8 mouse cellular contexts compared by ENCODE assay signal in the genomic region with DNA sequence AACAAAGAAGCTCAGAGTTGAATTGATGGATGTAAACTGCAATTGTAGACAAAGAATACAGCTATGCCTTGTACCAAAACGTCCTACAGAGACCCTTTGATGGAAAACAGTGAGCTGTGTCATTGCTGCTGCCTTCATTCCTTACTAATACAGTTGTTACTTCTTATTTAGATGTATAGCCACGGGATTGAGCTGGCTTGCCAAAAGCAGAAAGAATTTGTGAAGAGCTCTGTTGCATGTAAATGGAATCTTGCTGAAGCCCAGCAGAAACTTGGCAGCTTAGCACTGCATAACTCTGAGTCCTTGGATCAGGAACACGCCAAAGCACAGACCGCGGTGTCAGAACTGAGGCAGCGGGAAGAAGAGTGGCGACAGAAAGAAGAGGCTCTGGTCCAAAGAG. TPM values are rescaled to one million over a fixed set of nuclear protein-coding genes. Genes with fewer than 3 reads are reported as not detected.
A peak's percentile ranks its signal among the peaks of the same experiment; 100 is the strongest.
DNase-seq lines count a peak whose midpoint lies in the region; ATAC-seq lines count a peak whose summit lies in the region.
"Had no signal": no experiment of that assay in that cellular context is flagged by ENCODE, and none has a peak within 500 bp of the region (broad histone marks: within the 10 kb centered on the region; RNA-seq: fewer than 3 reads in every experiment).

No protein-coding gene starts in this region.

- H3K4me3 ChIP-seq in heart, embryonic 16.5 days (ENCODE audit: low read length): no peak overlapping the region
- H3K4me3 ChIP-seq in heart, embryonic 11.5 days (ENCODE audit: low read depth, low read length): no peak overlapping the region

- H3K9me3 ChIP-seq in heart, embryonic 16.5 days (replicated peaks; ENCODE audit: control insufficient read depth, low read length): no peaks in the 10 kb centered on the region
- H3K9me3 ChIP-seq in heart, embryonic 11.5 days (replicated peaks; ENCODE audit: control insufficient read depth, low read length): no peaks in the 10 kb centered on the region

- DNase-seq in ZHBTc4 (ENCODE audit: low read depth, low spot score): peak; percentile 37
- peak; percentile 56 to 65 for DNase-seq in frontal cortex, adult 2 months (ENCODE audit: extremely low spot score in 1 of 2, low spot score in 1 of 2)
- DNase-seq in left cerebral cortex, postnatal 4 days: peak; percentile 41
- no peak for DNase-seq in retina, embryonic 14.5 days (ENCODE audit: low spot score)
- DNase-seq in urinary bladder, postnatal 25 days (ENCODE audit: low spot score): no peak
- DNase-seq: liver, postnatal 0 days had no signal

- H3K9ac ChIP-seq in heart, embryonic 16.5 days (ENCODE audit: low read length): no peak overlapping the region
- H3K9ac ChIP-seq in heart, embryonic 11.5 days (ENCODE audit: low read depth, low read length): no peak overlapping the region
- H3K9ac ChIP-seq: liver, postnatal 0 days had no signal

- peak overlapping the region; percentile 11; the same call in 1 of the 2 replicates for H3K4me2 ChIP-seq in heart, embryonic 16.5 days (ENCODE audit: low read depth, low read length)
- H3K4me2 ChIP-seq in heart, embryonic 11.5 days: no peak overlapping the region

- intact Hi-C loops in left cerebral cortex, postnatal 4 days (cut with DNase I): no loop called here

- peaks cover 26% of the 10 kb centered on the region for H3K4me1 ChIP-seq in heart, embryonic 16.5 days (ENCODE audit: control insufficient read depth, insufficient read depth, low read length)
- H3K4me1 ChIP-seq in heart, embryonic 11.5 days (ENCODE audit: control insufficient read depth, insufficient read depth, low read length): peaks cover 8% of the 10 kb centered on the region; the same call in 1 of the 2 replicates

- H3K36me3 ChIP-seq in heart, embryonic 16.5 days (ENCODE audit: control insufficient read depth, insufficient read depth): peaks cover 32% of the 10 kb centered on the region
- H3K36me3 ChIP-seq in heart, embryonic 11.5 days (ENCODE audit: control insufficient read depth, insufficient read depth, low read length): peaks cover 18% of the 10 kb centered on the region

- 0 out of 2 replicates have a peak, but pooled peaks have one; percentile 19 for ATAC-seq in heart, embryonic 16.5 days (replicated peaks; ENCODE audit: extremely low read depth, insufficient read depth, low FRiP score)
- no peak for ATAC-seq in heart, embryonic 11.5 days (replicated peaks; ENCODE audit: insufficient number of reproducible peaks, low FRiP score, low TSS enrichment)
- ATAC-seq: liver, postnatal 0 days had no signal

- H3K27ac ChIP-seq in heart, embryonic 16.5 days (ENCODE audit: low read length): peak overlapping the region; percentile 45
- H3K27ac ChIP-seq in heart, embryonic 11.5 days (ENCODE audit: low read depth, low read length): no peak overlapping the region

- WGBS in heart, embryonic 16.5 days: 59% methylated on average over 7 of the region's 7 CpGs
- 88% methylated on average over 7 of the region's 7 CpGs for WGBS in heart, embryonic 11.5 days (ENCODE audit: insufficient replicate concordance)

- H3K27me3 ChIP-seq in heart, embryonic 16.5 days (ENCODE audit: control insufficient read depth, insufficient read depth, low read length): no peaks in the 10 kb centered on the region
- no peaks in the 10 kb centered on the region for H3K27me3 ChIP-seq in heart, embryonic 11.5 days (ENCODE audit: control insufficient read depth, insufficient read depth, low read length)

RNA-seq across cellular contexts. Expression of gene Cdc37l1, which starts 4.7 kb away (rescaled TPM):
- polyA plus RNA-seq in heart, embryonic 16.5 days (2015; fragmentation: Nextera tagmentation; extraction: Ambion mirVana): 54.7 and 55.7 TPM in 2 replicates
- polyA plus RNA-seq in heart, embryonic 11.5 days (2014; fragmentation: Nextera tagmentation; extraction: Ambion mirVana): 35.6 and 36.7 TPM in 2 replicates
- 62.3 and 65.0 TPM in 2 replicates for polyA plus RNA-seq in frontal cortex, adult 2 months (2012; rRNA removed)
- total RNA-seq in left cerebral cortex, postnatal 4 days (2021): 10 to 100 TPM; 67.1 to 73.0 TPM

RNA-seq across cellular contexts. Expression of gene 4430402I18Rik, which starts 27.3 kb away (rescaled TPM):
- polyA plus RNA-seq in heart, embryonic 16.5 days (2015; fragmentation: Nextera tagmentation; extraction: Ambion mirVana): 11.0 and 11.2 TPM in 2 replicates
- 2.3 and 5.1 TPM in 2 replicates for polyA plus RNA-seq in heart, embryonic 11.5 days (2014; fragmentation: Nextera tagmentation; extraction: Ambion mirVana)
- 7.1 and 9.3 TPM in 2 replicates for polyA plus RNA-seq in frontal cortex, adult 2 months (2012; rRNA removed)
- total RNA-seq in left cerebral cortex, postnatal 4 days (2021): 1 to 10 TPM; 4.1 to 5.3 TPM

RNA-seq across cellular contexts. Expression of gene Plpp6, which starts 31.1 kb away (rescaled TPM):
- polyA plus RNA-seq in heart, embryonic 16.5 days (2015; fragmentation: Nextera tagmentation; extraction: Ambion mirVana): 7.9 and 8.8 TPM in 2 replicates
- polyA plus RNA-seq in heart, embryonic 11.5 days (2014; fragmentation: Nextera tagmentation; extraction: Ambion mirVana): 6.2 and 8.3 TPM in 2 replicates
- polyA plus RNA-seq in frontal cortex, adult 2 months (2012; rRNA removed): 25.7 and 26.6 TPM in 2 replicates
- total RNA-seq in left cerebral cortex, postnatal 4 days (2021): 10 to 100 TPM; 18.7 to 20.9 TPM

RNA-seq across cellular contexts. Expression of gene Ak3, which starts 52.9 kb away (rescaled TPM):
- polyA plus RNA-seq in heart, embryonic 16.5 days (2015; fragmentation: Nextera tagmentation; extraction: Ambion mirVana): 98.6 and 99.3 TPM in 2 replicates
- 72.5 and 74.4 TPM in 2 replicates for polyA plus RNA-seq in heart, embryonic 11.5 days (2014; fragmentation: Nextera tagmentation; extraction: Ambion mirVana)
- polyA plus RNA-seq in frontal cortex, adult 2 months (2012; rRNA removed): 61.8 and 66.5 TPM in 2 replicates
- total RNA-seq in left cerebral cortex, postnatal 4 days (2021): 10 to 100 TPM; 43.9 to 47.5 TPM

Comparison
In these comparisons a context has a peak if more than half of its experiments do, and no peak if none do; other contexts are left out.
1. DNase-seq: peak in ZHBTc4 (single experiment), frontal cortex, adult 2 months (2 of 2) and left cerebral cortex, postnatal 4 days (single experiment); none in retina, embryonic 14.5 days (single experiment) and urinary bladder, postnatal 25 days (single experiment).